Mouse (Mus musculus): ENCODE results near the gene Slain1. TPM values are rescaled to one million over a fixed set of nuclear protein-coding genes. Genes with fewer than 3 reads are reported as not detected.

Gene Slain1
- polyA plus RNA-seq, 2 experiments, result 2.0 to 4.4 TPM

DNA sequence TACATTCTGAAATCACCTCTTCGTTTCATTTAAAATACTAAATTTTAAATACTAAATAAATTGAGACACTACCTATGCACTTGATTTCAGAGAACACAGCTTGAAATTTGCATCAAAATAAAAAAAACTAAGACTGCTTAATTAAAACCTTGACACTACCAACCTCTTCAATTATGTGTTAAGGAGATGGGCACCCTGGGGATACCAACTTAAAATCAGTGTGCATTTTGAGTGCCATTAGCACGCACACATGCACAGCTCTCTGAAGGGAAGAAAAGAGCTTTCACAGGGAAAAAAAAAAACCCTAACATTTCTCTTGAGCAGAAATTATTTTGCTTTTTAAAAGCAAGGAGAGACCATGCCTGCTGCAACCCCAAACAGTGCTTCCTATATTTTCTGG lies 2.0 kb upstream of the Slain1 start:
- no peak overlapping the region for H3K9ac ChIP-seq (ENCODE audit: low read depth, low read length, severe bottlenecking)
- ATAC-seq (ENCODE audit: low FRiP score, low read depth), result no peak
- H3K4me3 ChIP-seq (replicated peaks; ENCODE audit: low read length), result no peak overlapping the region
- WGBS, result 58% methylated on average over 2 of the region's 2 CpGs
- H3K27me3 ChIP-seq (ENCODE audit: control insufficient read depth, insufficient read depth, low read length), result peaks cover 10% of the 10 kb centered on the region; the same call in 1 of the 2 replicates
- H3K9me3 ChIP-seq (ENCODE audit: control insufficient read depth, low read length), result no peaks in the 10 kb centered on the region
- no peaks in the 10 kb centered on the region for H3K36me3 ChIP-seq (ENCODE audit: control insufficient read depth, insufficient read depth, low read length)
- no peak for TF ChIP-seq POLR2A (IDR thresholded peaks at IDR 0.05; ENCODE audit: borderline replicate concordance, extremely low read depth, insufficient read depth, insufficient read length)
- no peak overlapping the region for H3K4me2 ChIP-seq (replicated peaks; ENCODE audit: low read depth, low read length, severe bottlenecking)
- DNase-seq (ENCODE audit: low spot score), result no peak
- H3K27ac ChIP-seq (replicated peaks; ENCODE audit: low read depth, low read length), result no peak overlapping the region
- H3K4me1 ChIP-seq (ENCODE audit: control insufficient read depth, insufficient read depth, low read length), result peaks cover 3% of the 10 kb centered on the region; the same call in 1 of the 2 replicates

DNA sequence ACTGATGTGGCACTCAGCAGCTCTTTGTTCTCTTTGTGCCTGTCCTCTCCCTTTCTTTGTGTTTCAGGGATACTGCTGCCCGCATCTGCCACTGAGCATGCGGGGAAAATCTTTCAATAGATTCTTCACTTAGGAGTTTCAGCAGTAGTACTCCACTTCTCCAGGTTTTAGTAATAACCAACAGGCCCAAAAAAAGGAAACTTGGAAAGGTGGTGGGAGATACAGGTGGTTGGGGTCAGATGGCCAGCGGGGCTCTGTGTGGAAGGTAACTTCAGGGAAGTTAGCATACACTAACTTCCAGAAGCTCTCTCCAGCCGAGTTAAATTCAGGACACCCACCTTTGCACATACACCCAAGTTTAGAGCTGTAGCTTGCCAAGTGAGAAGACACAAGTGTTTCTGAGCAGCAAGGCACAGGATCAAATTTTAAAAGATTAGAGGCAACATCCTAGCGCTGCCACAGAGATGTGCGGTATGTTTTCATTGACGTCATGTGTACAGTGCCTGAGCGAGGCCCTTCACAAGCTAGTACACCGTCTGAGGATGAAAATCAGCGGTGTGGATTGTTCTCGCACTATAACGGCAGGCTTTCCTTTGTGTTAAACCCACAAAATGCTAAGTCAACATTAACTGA lies 1.3 kb upstream of the Slain1 start:
- TF ChIP-seq POLR2A (IDR thresholded peaks at IDR 0.05; ENCODE audit: borderline replicate concordance, extremely low read depth, insufficient read depth, insufficient read length), result no peak
- no peak for ATAC-seq (ENCODE audit: low FRiP score, low read depth)
- 42% methylated on average over 12 of the region's 12 CpGs for WGBS
- no peak for DNase-seq (ENCODE audit: low spot score)
- no peak overlapping the region for H3K9ac ChIP-seq (ENCODE audit: low read depth, low read length, severe bottlenecking)
- no peak overlapping the region for H3K4me2 ChIP-seq (replicated peaks; ENCODE audit: low read depth, low read length, severe bottlenecking)
- H3K4me1 ChIP-seq (ENCODE audit: control insufficient read depth, insufficient read depth, low read length), result peaks cover 3% of the 10 kb centered on the region; the same call in 1 of the 2 replicates
- no peak overlapping the region for H3K4me3 ChIP-seq (replicated peaks; ENCODE audit: low read length)
- peaks cover 10% of the 10 kb centered on the region; the same call in 1 of the 2 replicates for H3K27me3 ChIP-seq (ENCODE audit: control insufficient read depth, insufficient read depth, low read length)
- H3K36me3 ChIP-seq (ENCODE audit: control insufficient read depth, insufficient read depth, low read length), result no peaks in the 10 kb centered on the region
- H3K9me3 ChIP-seq (ENCODE audit: control insufficient read depth, low read length), result no peaks in the 10 kb centered on the region
- H3K27ac ChIP-seq (replicated peaks; ENCODE audit: low read depth, low read length), result no peak overlapping the region

DNA sequence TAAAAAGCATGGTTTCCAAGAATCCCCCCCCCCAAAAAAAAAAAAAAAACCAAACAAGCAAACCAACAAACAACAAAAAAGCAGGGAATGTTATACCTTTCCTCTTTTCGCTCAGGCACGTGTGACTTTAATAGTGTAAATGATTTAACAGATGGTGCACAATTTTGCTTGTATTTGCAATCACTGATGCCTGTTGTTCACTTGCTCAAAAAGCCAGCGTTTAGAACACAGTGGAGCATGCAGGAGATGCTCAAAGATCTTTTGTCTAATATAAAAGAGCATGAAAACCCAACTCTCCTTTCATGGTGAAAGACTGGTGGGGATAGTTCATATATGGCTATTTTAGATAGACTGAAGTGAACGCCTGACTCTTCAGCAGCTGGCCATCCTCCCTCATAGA lies 726 bp upstream of the Slain1 start:
- no peak for TF ChIP-seq POLR2A (IDR thresholded peaks at IDR 0.05; ENCODE audit: borderline replicate concordance, extremely low read depth, insufficient read depth, insufficient read length)
- H3K4me3 ChIP-seq (replicated peaks; ENCODE audit: low read length), result peak overlapping the region; percentile 70; the same call in 1 of the 2 replicates
- DNase-seq (ENCODE audit: low spot score) (no peak), ATAC-seq (ENCODE audit: low FRiP score, low read depth) (no peak)
- H3K9ac ChIP-seq (ENCODE audit: low read depth, low read length, severe bottlenecking), result no peak overlapping the region
- H3K27ac ChIP-seq (replicated peaks; ENCODE audit: low read depth, low read length), result no peak overlapping the region
- 50% methylated on average over 4 of the region's 4 CpGs for WGBS
- H3K4me2 ChIP-seq (replicated peaks; ENCODE audit: low read depth, low read length, severe bottlenecking), result peak overlapping the region; percentile 98
- peaks cover 3% of the 10 kb centered on the region; the same call in 1 of the 2 replicates for H3K4me1 ChIP-seq (ENCODE audit: control insufficient read depth, insufficient read depth, low read length)
- peaks cover 10% of the 10 kb centered on the region; the same call in 1 of the 2 replicates for H3K27me3 ChIP-seq (ENCODE audit: control insufficient read depth, insufficient read depth, low read length)
- no peaks in the 10 kb centered on the region for H3K9me3 ChIP-seq (ENCODE audit: control insufficient read depth, low read length)
- no peaks in the 10 kb centered on the region for H3K36me3 ChIP-seq (ENCODE audit: control insufficient read depth, insufficient read depth, low read length)

DNA sequence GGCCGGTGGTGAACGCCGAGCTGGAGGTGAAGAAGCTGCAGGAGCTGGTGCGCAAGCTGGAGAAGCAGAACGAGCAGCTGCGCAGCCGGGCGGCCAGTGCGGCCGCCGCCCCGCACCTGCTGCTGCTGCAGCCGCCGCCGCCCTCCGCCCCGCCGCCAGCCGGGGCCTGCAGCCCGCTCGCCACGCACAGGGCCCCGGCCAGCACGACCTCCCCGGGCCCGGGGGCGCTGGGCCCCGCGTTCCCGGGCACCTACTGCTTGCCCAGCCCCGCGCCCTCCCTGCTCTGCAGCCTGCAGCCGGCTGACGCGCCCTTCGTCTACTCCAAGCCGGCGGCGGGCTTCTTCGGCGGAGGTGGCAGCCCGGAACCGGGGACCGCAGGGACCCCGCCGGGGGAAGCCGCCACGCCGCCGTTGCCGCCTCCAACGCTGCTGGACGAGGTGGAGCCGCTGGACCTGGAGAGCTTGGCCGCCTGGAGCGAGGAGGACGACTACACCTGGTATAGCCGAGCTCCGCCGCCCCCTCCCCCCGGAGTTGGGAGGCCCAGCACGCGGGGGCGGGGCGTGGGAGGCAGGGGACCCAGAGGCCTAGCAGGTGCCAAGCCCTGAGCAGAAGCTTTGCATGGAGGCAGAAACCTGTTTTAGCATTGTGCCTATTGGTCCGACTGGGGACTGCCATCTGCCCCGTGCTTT lies 529 bp downstream of the Slain1 start:
- peaks cover 10% of the 10 kb centered on the region; the same call in 1 of the 2 replicates for H3K27me3 ChIP-seq (ENCODE audit: control insufficient read depth, insufficient read depth, low read length)
- peak; percentile 64 for ATAC-seq (ENCODE audit: low FRiP score, low read depth)
- H3K4me3 ChIP-seq (replicated peaks; ENCODE audit: low read length), result peak overlapping the region; percentile 70
- peak overlapping the region; percentile 48; the same call in 1 of the 2 replicates for H3K27ac ChIP-seq (replicated peaks; ENCODE audit: low read depth, low read length)
- no peaks in the 10 kb centered on the region for H3K9me3 ChIP-seq (ENCODE audit: control insufficient read depth, low read length)
- WGBS, result 0% methylated on average over 34 of the region's 67 CpGs
- H3K9ac ChIP-seq (ENCODE audit: low read depth, low read length, severe bottlenecking), result peak overlapping the region; percentile 57
- DNase-seq (ENCODE audit: low spot score), result peak; percentile 44
- H3K4me1 ChIP-seq (ENCODE audit: control insufficient read depth, insufficient read depth, low read length), result peaks cover 3% of the 10 kb centered on the region; the same call in 1 of the 2 replicates
- no peak for TF ChIP-seq POLR2A (IDR thresholded peaks at IDR 0.05; ENCODE audit: borderline replicate concordance, extremely low read depth, insufficient read depth, insufficient read length)
- H3K36me3 ChIP-seq (ENCODE audit: control insufficient read depth, insufficient read depth, low read length), result no peaks in the 10 kb centered on the region
- peak overlapping the region; percentile 98 for H3K4me2 ChIP-seq (replicated peaks; ENCODE audit: low read depth, low read length, severe bottlenecking)

DNA sequence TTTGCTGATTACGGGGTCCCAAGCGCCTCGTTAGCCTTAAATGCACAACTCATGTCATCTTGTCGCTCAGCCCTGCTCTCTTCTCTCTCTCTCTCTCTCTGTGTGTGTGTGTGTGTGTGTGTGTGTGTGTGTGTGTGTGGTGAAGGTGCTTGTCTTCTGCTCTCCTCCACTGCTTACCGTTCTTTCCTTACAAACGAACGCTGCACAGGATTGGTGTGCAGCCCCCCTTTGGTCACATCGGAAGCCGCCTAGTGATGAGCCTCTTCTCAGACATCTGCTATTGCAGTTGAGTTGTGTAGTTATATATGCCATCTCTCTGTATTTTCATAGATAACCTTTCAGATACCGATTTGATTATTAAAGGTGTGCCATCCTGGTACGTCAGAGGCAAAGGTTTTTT lies 1.1 kb downstream of the Slain1 start:
- Histone ChIP-seq H3K9me3 (ENCODE audit: control insufficient read depth, low read length) (no peaks in the 10 kb centered on the region), H3K9ac (ENCODE audit: low read depth, low read length, severe bottlenecking) (peak overlapping the region; percentile 57), H3K36me3 (ENCODE audit: control insufficient read depth, insufficient read depth, low read length) (no peaks in the 10 kb centered on the region), H3K27ac (replicated peaks; ENCODE audit: low read depth, low read length) (no peak overlapping the region), H3K27me3 (ENCODE audit: control insufficient read depth, insufficient read depth, low read length) (peaks cover 10% of the 10 kb centered on the region; the same call in 1 of the 2 replicates), H3K4me2 (replicated peaks; ENCODE audit: low read depth, low read length, severe bottlenecking) (peak overlapping the region; percentile 98), H3K4me1 (ENCODE audit: control insufficient read depth, insufficient read depth, low read length) (peaks cover 3% of the 10 kb centered on the region; the same call in 1 of the 2 replicates), H3K4me3 (replicated peaks; ENCODE audit: low read length) (peak overlapping the region; percentile 70)
- ATAC-seq (ENCODE audit: low FRiP score, low read depth) (no peak), DNase-seq (ENCODE audit: low spot score) (no peak)
- 4% methylated on average over 11 of the region's 11 CpGs for WGBS
- no peak for TF ChIP-seq POLR2A (IDR thresholded peaks at IDR 0.05; ENCODE audit: borderline replicate concordance, extremely low read depth, insufficient read depth, insufficient read length)
